Mouse (Mus musculus) mesoderm, embryonic 11.5 days (tissue): Measurements from ENCODE around the gene Cdkn1b.

ENCODE experiments used
- DNase-seq: peaks from one replicate; pipeline ENCODE4 v3.0.0-alpha.2; 2012; ENCODE audit warnings: low read depth, low spot score

The Cdkn1b gene

DNA sequence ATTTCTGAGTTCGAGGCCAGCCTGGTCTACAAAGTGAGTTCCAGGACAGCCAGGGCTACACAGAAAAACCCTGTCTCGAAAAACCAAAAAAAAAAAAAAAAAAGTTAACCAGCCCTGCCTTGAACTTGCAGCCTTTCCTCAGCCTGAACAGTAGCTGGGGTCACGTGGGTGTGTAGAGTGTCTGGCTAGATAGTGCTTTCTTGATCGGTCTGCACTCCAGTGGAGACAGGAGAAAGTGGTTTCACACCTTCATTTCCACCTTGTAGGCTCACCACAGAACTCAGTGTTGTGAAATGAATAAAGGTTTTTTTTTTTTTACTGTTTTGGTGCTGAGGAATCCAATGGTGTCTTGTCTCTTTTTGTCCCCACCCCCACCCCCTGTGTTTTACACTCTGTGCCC is 16.8 kb upstream of the Cdkn1b start:
- no peak for DNase-seq

DNA sequence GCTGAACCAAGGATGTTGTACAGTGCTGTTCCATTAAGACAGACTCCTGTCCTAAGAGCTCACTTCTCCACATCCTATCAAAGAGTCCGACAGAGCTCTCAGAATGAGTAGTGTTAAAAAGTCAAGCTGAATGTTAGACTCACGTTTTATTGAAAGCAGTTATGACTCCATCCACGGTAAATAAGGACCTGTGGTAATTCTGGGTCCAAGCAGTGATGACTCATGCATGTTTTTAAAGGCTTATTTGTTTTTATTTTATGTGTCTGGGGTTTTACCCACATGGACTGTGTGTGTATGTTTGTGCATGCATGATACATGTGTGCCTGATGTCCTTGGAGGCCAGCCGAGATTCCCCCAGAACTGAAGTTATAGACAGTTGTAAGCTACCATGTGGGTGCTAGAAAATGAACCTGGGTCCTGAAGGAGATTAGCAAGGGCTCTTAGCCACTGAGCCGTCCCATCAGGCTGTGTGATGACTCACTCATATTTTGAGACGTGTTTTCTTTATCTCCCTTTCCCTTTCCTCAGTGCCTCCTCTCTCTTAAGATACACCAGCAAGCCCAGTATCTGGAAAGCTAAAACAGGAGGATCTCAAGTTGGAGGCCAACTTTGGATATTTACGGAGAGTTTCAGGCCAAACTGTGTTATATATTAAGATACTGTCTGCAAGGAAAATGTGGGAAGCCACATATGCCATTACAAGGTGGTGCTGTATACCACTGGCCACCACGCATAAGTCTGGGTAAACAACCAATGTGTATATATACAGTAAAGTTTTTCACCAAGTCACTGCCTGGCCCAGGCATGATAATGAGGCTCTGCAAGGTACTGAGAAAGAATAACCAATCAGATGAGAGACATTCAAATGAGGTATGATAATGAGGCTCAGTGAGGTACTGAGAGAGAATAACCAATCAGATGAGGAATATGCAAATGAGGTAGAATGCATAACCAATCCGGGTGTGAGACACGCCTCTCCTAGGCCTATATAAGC is 16.0 kb upstream of the Cdkn1b start:
- no peak for DNase-seq

DNA sequence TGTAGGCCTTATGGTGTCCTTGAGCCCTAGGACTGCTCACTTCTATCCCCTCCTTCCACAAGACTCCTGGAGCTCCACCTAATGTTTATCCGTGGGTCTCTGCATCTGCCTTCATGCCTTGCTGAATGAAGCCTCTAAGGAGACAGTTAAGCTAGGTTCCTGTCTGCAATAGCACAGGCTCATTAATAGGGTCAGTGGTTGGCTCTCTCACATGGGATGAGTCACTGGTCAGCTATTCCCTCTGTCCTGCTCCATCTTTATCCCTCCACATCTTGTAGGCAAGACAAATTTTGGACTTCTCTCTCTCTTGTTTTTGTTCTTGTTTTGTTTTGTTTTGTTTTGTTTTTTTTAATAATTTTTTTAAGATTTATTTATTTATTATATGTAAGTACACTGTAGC is 14.4 kb upstream of the Cdkn1b start:
- no peak for DNase-seq

DNA sequence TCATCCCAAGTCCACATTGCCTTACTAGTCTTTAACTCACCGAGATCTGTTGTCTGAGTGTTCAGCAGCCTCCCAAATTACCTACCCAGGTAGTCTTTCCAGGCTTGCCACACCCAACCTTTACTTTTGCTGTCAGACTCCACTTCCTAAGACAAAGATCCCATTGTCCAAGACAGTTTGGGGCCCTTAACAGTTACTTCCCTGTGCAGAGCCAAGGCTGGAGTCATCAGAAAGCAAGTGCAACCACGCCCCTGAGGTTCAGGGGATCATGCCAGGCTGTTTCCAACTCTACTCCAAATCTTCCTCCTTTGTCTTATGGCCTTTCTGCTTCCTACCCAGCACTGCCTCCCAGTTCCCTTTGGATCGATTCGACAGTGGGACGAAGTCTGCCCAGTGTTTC is 5.7 kb upstream of the Cdkn1b start:
- no peak for DNase-seq

DNA sequence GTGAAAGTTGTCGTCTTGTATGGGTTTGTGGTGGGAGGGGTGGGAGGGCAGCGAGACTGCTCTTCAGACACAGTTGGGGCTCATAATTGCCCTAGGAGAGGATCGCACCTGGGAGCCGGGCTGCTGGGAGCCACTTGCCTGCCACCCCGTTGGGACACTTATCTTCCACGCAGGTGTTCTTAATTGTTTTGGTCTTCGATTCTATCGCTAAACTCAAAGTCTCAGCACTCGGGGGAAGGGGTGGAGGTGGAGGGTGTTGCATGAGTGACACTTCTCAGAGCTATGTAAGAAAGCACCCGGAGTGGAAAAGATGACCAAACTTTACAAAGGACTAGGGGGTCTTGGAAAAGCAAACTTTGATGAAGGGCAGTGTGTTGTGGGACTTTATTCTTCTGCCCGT is 3.6 kb upstream of the Cdkn1b start:
- no peak for DNase-seq

DNA sequence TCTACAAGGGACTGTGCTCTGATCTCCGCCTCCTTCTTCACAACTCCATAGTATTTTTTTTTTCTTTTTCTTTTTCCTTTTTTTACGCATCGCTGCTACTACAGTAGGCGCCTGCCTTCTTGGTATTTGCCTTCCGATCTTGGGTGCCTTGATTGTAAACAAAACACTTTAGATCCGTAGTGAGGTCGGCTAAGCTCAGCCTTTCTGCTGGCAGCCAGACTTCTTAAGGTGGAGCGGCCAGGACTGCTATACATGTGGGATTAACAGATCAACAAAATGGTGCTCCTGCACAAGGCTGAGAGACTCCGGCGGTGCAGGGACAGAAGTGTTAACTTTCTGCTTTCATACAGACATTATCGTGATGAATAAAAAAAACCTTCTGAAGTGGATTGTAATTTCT is 3.1 kb upstream of the Cdkn1b start:
- DNase-seq, result no peak

DNA sequence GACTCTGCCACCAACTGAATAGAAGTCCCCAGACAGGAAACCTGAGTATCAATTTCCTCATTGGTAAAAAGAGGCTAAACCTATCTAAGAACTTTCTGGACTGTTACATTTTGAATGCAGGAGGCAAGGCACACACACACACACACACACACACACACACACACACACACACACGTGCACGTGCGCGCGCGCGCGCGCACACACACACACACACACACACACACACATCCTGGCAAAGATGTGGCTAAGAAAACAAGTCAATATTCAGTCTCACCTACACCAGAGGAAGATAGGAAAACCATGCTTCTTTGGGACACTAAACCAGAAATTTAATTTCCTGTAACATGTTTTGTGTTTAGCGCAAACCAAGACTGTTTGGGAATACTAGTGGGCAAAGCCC is 1.4 kb upstream of the Cdkn1b start:
- DNase-seq, result no peak

DNA sequence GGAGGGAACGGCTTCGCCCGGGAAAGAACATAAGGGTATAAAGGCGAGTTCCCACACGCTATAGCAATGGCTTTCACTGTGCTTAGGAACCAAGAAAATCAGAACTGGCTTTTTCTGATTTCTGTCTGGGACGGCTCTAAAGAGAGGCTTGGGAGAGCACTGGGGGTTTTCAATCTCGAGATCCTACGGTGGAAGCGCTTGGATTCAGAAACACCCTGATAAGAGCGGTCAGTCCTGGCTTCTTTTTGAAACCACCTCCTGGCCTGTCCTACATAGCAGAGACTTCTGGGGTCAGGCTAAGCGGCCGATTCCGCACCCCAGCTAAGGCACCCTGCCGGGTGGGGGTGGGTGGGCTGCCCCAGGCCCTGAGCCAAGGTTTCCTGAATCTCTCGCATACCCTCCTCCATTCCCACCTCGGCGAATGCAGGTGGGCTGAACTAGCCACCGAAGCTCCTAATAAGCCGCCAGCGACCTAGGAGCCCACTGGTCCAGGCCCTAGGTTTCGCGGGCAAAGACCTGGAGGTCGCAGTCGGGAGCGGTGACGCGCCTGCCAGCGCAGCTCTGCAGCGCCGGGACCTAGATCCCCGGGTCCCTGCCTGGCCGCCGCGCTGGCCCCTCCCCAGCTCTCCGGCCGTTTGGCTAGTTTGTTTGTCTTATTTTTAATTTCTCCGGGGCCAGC is 551 bp upstream of the Cdkn1b start:
- no peak for DNase-seq

DNA sequence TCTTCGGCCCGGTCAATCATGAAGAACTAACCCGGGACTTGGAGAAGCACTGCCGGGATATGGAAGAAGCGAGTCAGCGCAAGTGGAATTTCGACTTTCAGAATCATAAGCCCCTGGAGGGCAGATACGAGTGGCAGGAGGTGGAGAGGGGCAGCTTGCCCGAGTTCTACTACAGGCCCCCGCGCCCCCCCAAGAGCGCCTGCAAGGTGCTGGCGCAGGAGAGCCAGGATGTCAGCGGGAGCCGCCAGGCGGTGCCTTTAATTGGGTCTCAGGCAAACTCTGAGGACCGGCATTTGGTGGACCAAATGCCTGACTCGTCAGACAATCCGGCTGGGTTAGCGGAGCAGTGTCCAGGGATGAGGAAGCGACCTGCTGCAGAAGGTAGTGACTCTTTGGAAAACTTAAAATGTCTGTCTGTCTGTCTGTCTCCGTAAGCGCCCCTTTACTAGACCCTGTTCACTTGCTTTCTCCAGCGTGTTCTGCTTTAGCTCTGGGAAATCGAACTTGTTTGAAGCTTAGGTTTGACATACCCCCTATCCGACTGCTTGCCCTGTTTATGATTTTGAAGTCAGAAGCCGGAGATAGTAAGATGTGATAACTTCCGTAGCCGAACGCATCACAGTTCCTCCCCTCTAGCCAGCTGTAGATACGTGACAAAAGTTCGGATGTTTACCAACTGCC is 953 bp downstream of the Cdkn1b start:
- no peak for DNase-seq

DNA sequence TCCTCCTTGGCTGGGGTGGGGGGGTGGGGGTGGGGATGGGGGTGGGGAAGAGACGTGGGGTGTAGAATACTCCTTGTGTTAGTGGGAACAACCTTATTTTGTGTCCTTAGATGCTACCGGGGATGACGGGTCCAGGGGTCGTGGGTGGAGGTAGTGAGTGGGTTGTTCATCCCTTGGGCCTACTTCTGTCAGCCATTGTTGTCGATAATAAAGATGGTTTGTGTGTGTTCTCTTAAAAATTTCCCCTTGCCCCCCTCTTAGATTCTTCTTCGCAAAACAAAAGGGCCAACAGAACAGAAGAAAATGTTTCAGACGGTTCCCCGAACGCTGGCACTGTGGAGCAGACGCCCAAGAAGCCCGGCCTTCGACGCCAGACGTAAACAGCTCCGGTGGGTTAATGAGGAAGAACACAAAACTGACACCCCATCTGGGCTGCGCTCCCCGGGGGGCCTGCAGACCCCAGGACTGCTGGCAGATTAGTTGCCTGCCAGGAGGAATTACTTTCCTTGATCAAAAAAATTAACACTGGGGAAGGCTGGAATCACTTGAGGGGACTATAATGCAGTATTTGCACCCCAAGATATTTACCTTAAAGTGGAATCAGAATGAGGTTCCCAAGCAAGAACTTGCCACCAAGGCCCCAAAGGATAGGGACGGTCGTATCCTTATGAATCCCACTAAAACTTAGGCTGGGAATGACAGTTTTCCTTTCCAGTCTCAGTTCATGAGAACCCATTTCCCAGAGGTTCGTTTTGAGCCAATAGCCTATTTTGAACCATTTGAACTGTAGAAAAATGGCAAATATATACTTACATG is 1.7 kb downstream of the Cdkn1b start:
- DNase-seq, result no peak

DNA sequence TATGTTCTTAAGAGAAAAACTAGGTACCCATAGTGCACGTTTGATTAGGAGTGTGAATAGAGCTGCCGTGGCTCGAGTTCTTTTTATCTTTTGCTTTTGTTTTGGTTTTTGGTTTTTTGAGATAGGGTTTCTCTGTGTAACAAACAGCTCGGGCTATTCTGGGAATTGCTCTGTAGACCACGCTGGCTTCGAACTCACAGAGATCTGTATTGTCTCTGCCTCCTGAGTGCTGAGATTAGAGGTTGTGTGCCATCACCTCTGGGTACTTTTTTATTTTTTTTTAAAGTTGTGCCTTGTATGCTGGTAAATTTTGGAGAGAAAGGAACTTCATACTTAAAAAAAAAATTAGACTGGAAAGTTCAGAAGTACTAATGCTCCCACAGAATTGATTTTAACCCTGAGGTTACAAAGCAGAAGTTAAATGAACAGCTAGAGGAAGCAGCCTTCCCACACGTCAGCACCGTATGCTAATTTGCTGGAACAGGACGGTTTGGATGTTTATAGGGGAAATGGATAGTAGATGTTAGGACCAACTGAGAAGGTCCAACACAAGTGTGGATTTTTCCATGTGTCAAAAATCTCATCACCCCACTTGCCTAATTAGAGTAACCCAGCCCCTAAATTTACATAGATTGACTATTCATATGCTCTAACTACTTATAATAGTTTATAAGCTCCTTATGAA is 2.5 kb downstream of the Cdkn1b start:
- DNase-seq, result no peak

DNA sequence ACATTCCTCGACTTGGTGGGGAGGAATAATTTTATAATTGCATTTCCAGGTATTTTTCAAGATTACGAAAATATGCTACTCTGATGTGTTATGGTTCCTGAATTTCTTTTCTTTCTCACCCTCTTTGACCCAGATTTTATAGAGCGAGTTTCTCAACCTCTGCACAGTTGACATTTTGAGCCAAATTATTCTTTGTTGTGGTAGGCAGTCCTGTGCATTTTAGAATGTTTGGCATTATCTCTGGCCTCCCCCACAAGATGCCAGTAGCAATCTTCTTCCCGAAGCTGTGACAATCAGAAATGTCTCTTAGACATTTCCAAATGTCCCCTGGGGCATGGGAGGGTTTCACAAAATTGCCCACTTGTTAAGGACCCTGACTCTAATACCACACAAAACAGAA is 3.5 kb downstream of the Cdkn1b start:
- no peak for DNase-seq

DNA sequence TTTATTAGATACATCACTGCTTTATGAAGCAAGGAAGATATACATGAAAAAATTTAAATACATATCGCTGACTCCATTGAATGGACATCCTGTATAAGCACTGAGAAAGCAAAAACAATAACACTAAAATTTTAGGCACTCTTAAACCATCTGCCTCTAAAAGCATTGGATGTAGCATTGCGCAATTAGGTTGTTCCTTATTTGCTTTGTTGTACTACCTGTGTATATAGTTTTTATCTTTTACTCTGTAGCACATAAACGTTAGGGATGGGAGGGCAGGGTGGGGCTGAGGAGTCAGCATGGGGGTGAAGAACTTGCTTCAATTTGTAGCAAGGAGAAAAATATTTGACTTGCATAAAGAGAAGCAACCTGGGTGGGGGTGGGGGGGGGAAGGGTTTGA is 4.1 kb downstream of the Cdkn1b start:
- no peak for DNase-seq

DNA sequence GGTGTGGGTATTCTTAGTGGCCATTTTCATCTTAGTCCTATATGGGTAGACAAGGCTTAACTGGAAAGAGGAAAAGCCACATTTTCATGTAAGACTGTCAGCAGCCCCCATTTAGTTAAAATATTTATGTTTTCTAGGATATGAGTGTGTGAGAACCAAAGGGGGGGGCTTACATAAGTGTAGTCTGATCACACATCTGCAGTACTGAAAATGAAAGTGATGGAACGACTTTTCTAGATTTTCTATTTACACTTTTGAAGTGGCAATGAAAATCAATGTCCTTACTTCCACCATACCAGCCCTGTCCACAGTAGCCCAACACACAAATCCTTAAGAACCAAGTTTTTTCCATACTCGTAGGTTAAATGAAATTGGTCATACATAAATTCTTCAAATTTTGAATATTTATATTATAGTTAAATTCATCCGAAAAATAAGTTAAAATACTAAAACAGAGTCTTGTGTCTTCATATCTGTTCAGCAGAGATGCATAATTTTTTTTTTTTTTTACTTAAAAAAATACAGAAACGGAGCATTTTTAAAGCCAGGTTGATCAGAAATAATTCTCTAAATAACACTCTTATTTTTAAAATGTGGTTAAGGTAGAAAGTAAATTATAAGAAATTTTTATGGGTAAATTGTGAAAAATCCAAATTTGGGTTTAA is 5.6 kb downstream of the Cdkn1b start:
- no peak for DNase-seq

DNA sequence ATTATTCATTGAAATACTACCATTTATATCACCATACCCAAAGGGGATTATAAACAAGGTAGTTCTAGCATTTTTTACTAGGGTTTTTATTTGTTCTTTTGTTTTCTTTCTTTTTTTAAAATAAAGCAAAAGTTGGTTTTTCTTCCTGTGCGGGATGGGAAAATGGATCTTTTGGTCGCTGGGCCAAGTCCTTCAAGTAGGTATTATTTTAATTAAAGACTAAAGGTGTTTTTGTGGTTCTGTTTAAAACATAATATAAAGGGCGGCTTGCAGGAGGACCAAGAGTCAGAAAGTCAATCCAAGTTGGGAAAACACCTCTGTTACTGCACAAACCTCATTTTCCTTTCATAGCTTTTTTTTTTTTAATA is 6.1 kb downstream of the Cdkn1b start:
- no peak for DNase-seq

DNA sequence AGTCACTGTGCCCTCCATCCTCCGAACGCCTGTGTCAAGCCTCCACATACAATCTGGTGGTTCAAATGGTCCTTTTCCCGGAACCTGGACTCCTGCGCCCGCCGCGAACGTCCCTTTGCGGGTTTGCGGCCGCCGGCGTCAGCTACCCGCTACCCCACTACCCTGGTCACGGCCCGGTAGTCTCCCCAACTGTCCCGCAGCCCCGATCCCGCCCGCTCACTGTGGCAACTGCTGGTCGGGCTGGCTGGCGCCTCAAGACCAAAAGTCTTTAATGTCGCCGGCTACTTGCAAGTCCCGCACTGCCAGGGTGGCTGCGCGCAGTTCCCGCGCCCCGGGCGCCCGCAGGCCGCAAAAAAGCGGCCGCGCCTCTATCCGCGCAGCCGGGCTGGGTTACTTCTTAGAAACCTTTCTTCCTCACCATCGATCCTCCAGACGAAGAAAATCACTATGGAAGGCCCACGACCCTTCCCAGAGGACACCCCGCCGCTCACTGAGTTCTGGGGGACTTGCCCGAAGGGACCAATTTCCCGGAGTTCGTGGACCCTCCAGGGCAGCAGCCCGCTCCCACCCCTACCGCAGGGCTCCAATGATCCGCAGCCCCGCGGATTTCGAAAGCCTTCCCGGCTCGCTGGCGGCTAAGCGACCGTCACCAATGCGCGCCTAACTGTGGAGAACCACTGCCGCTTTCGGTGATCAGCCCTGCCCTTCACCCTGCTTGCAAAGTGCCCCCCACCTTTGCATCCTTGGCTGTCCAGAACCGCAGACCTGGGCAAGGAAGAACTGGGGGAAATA is 6.8 kb downstream of the Cdkn1b start:
- peak; percentile 58 for DNase-seq

DNA sequence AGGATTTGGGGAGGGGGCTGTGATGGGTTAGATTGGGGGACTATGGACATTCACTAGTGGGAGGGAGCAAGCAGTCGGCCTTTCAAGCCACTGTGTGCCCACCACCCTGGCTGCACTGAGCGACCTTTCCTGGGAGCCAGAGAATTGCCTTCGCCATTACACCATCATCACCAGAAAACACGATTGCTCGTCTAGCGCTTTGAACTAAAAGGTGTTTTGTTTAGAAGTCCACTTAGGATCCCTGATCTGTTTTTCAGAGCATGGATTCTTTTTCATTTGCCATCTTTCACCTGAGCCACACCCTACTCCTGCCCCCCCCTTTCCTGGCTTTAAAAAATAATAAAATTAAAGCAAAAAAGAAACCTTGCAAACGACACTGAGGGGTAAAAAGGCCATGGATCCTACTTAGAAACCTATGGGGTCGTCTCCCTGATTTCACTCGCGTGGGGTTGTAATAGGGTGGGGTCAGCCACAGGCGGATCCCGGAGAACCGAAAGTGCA is 7.4 kb downstream of the Cdkn1b start:
- no peak for DNase-seq

DNA sequence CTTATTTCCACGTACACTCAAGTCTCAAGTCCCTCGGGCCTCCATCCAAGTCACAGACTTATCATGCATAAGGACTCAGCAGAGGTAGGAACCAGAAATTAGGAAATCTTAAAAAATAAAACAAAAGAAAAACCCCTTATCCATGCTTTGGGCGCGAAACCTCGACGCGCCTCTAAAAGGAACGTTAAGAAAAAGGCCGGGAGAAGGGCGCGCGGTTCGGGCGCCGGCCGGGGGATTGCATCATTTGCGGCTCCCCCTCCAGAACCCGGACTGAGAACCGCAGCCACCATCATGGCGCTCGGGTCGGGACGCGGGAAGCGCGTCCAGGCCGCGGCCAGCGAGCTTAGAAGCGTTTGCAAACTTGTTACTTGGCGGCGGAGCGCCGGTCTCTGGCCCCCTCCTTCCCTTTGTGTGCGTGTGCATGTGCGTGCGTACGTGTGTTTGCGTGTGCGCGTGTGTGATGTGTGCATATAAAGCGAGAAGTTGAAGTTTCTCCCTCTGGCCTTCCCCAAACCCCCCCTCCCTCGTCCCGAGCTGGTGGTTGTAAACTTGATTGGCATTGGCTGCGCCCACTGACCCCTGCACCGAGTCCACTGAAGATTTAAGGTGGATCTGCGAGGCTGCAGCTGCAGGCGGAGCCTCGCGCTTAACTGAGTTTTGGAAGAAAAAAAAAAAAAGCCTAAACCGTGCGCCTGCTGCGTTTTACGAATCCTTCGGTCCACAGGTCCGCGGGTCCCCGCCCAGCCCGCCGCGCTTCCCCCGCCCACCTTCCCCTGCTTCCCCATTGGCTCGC is 8.1 kb downstream of the Cdkn1b start:
- DNase-seq, result peak; percentile 98

DNA sequence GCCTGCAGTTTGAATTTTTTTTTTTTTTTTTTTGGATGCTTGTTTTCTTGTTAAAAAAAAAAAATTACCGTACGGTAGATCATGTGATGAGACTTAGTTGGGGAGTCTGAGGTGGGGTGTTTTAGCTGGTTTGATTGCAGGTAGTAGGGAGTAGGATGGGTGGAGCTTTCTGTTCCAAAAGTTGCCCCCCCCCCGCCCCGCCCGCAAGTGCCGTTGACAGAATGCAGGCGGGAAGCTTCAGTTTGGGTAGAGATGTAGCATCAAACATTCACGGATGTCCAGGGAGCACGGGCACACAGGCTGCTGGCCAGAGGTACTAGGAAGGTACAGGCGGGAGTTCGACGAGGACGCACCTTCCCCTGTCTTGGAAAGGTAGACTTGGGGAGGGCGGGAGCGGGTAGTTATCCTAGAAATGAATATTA is 8.7 kb downstream of the Cdkn1b start:
- no peak for DNase-seq
